Mouse (Mus musculus): ENCODE measurements around the gene Arf1. TPM values are rescaled to one million over a fixed set of nuclear protein-coding genes. Genes with fewer than 3 reads are reported as not detected.

Arf1 gene
- total and polyA plus RNA-seq, 3 experiments, result 498 to 733 (median 509) TPM

DNA sequence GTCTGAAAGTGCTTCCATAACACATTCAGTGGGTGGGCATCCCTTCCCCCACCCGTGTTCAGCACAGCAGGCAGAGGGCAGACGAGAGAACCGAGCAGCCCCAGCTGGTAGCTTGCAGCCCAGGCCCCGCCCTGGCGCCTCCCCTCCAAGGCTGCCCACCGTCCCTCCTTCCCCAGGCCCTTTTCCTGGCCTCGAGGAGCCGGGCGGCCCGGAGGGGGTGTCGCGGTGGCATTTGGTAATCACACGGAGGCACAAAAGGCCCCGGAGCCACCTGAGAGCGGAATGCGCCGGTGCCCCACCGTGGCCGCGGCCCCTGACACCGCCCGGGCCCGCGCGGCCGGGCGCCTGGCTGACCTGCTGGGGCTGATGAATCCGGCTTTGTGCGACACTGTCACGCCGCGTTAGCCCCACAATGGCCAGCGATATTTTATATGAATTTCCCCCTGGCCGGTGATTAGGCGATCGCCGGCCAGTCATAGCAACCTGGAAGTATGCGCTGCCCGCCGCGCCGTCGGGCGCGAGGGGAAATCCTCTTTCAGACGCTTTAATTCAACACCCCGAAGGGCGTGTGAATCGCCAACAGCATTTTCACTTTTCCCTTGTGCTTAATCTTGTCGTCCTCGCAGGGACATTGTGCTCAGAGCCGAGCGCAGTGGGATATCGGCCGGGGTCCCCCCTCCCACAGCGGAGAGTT lies 35.9 kb upstream of the Arf1 start:
- DNase-seq (ENCODE audit: extremely low read depth), result no peak
- H3K4me1 ChIP-seq (ENCODE audit: control insufficient read depth in 1 of 2, insufficient read depth in 2 of 2), result no peaks in the 10 kb centered on the region
- TF ChIP-seq ZKSCAN1 (IDR thresholded peaks at IDR 0.05; ENCODE audit: borderline replicate concordance, low read depth, low read length) (no peak), RCOR1 (conservative IDR thresholded peaks at IDR 0.05; ENCODE audit: low read depth, low read length) (no peak), UBTF (IDR thresholded peaks at IDR 0.05; ENCODE audit: low read depth, low read length) (no peak), EP300 (IDR thresholded peaks at IDR 0.05; ENCODE audit: low read length) (no peak), HCFC1 (IDR thresholded peaks at IDR 0.05; ENCODE audit: low read depth, low read length) (no peak), ZNF384 (IDR thresholded peaks at IDR 0.05; ENCODE audit: low read depth, low read length) (no peak), POLR2AphosphoS2 (IDR thresholded peaks at IDR 0.05; ENCODE audit: low read depth, low read length) (no peak), MYC (IDR thresholded peaks at IDR 0.05; ENCODE audit: low read depth, low read length) (no peak), E2F4 (IDR thresholded peaks at IDR 0.05; ENCODE audit: insufficient replicate concordance, low read depth, low read length) (no peak), JUN (IDR thresholded peaks at IDR 0.05; ENCODE audit: insufficient read depth, low read depth, low read length) (no peak), ELF1 (IDR thresholded peaks at IDR 0.05; ENCODE audit: low read depth, low read length) (no peak)
- no peak overlapping the region for H3K27ac ChIP-seq (ENCODE audit: insufficient read depth, low read depth)
- no peak overlapping the region for H3K4me2 ChIP-seq (ENCODE audit: insufficient read depth, low read depth, poor library complexity, severe bottlenecking)
- H3K27me3 ChIP-seq (replicated peaks), result peaks cover 94% of the 10 kb centered on the region
- no peak overlapping the region for H3K9ac ChIP-seq (ENCODE audit: insufficient read depth, low read depth)
- H3K79me2 ChIP-seq (replicated peaks; ENCODE audit: control insufficient read depth, extremely low read depth, insufficient read depth, poor library complexity, severe bottlenecking), result no peaks in the 10 kb centered on the region
- in situ Hi-C loops (cut with MboI; ENCODE audit: low pct_ligation_motif_present, low pct_unique_long_range_greater_than_20kb, low sequenced_read_pairs), result no loop called here
- no peaks in the 10 kb centered on the region for H3K36me3 ChIP-seq (replicated peaks in 1 of 2; ENCODE audit: control insufficient read depth in 1 of 2, insufficient read depth in 1 of 2, low read length in 1 of 2)
- H3K9me3 ChIP-seq (replicated peaks; ENCODE audit: low read length), result peaks cover 10% of the 10 kb centered on the region
- H3K4me3 ChIP-seq (replicated peaks in 1 of 3; ENCODE audit: low read depth in 2 of 3, low read length in 2 of 3, poor library complexity in 1 of 3), result no peak overlapping the region
- dilution Hi-C loops (cut with MboI; ENCODE audit: extremely low pct_ligation_motif_present, extremely low pct_unique_long_range_greater_than_20kb, low sequenced_read_pairs), result no loop called here

DNA sequence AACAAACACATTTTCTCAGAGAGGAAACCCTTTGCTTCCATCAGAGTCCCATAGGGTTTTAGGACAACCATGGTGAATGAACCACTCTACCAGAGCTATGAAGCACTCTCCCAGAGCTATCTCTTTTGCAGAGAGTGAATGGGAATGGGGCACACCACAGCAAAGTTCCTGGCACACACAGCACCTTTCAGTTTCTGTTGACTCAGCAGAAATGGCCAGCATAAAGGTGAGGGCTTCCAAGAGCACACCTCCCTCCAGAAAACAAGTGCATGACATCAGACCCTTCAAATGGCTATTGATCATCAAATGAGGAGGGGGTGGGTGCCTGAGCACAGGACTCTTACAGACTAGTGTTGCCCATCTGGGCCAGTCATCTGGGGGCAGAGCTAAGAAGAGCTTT lies 34.2 kb upstream of the Arf1 start:
- no peaks in the 10 kb centered on the region for H3K79me2 ChIP-seq (replicated peaks; ENCODE audit: control insufficient read depth, extremely low read depth, insufficient read depth, poor library complexity, severe bottlenecking)
- no peak overlapping the region for H3K4me2 ChIP-seq (ENCODE audit: insufficient read depth, low read depth, poor library complexity, severe bottlenecking)
- peaks cover 95% of the 10 kb centered on the region for H3K27me3 ChIP-seq (replicated peaks)
- no peaks in the 10 kb centered on the region for H3K4me1 ChIP-seq (ENCODE audit: control insufficient read depth in 1 of 2, insufficient read depth in 2 of 2)
- no peak for DNase-seq (ENCODE audit: extremely low read depth)
- in situ Hi-C loops (cut with MboI; ENCODE audit: low pct_ligation_motif_present, low pct_unique_long_range_greater_than_20kb, low sequenced_read_pairs), result no loop called here
- H3K4me3 ChIP-seq (replicated peaks in 1 of 3; ENCODE audit: low read depth in 2 of 3, low read length in 2 of 3, poor library complexity in 1 of 3), result no peak overlapping the region
- no peak overlapping the region for H3K27ac ChIP-seq (ENCODE audit: insufficient read depth, low read depth)
- H3K36me3 ChIP-seq (replicated peaks in 1 of 2; ENCODE audit: control insufficient read depth in 1 of 2, insufficient read depth in 1 of 2, low read length in 1 of 2), result no peaks in the 10 kb centered on the region
- no peak overlapping the region for H3K9ac ChIP-seq (ENCODE audit: insufficient read depth, low read depth)
- H3K9me3 ChIP-seq (replicated peaks; ENCODE audit: low read length), result no peaks in the 10 kb centered on the region
- dilution Hi-C loops (cut with MboI; ENCODE audit: extremely low pct_ligation_motif_present, extremely low pct_unique_long_range_greater_than_20kb, low sequenced_read_pairs), result no loop called here
- no peak for TF ChIP-seq HCFC1 (IDR thresholded peaks at IDR 0.05; ENCODE audit: low read depth, low read length)
- peak; percentile 94 for TF ChIP-seq MAFK (IDR thresholded peaks at IDR 0.05; ENCODE audit: insufficient replicate concordance, low read length)
- TF ChIP-seq BHLHE40 (IDR thresholded peaks at IDR 0.05; ENCODE audit: low read depth, low read length), result no peak
